Mouse (Mus musculus): ENCODE results near the gene Gm21788. TPM values are rescaled to one million over a fixed set of nuclear protein-coding genes. Genes with fewer than 3 reads are reported as not detected.
"Not testable (repeated sequence)": the region's sequence is repeated elsewhere in the genome, so short reads cannot be mapped to it uniquely, and the experiment has no call there.

Gene Gm21788
- polyA plus RNA-seq (2016; fragmentation: Nextera tagmentation; extraction: Ambion mirVana): not detected in 2 replicates

- H3K4me2 ChIP-seq (replicated peaks); H3K27ac ChIP-seq; ATAC-seq (ENCODE audit: low FRiP score); H3K36me3 ChIP-seq; H3K4me3 ChIP-seq; H3K9ac ChIP-seq; H3K9me3 ChIP-seq (replicated peaks); H3K4me1 ChIP-seq; H3K27me3 ChIP-seq: not testable (repeated sequence)
- no CpG with 5 or more reads among the region's 3 CpGs for WGBS
Measured at GRCm38 (mm10) chrY:7404710-7405109, at the start of gene Gm21788. Gm21788 (plus strand) TSS chrY:7405010.

Other genes starting within 250 kb of the Gm21788 start
- not detected in 2 replicates for gene Gm21244, start 235.7 kb upstream of the Gm21788 start, polyA plus RNA-seq (2016; fragmentation: Nextera tagmentation; extraction: Ambion mirVana)
- gene Gm28998, start 151.2 kb upstream of the Gm21788 start, polyA plus RNA-seq (2016; fragmentation: Nextera tagmentation; extraction: Ambion mirVana): not detected in 2 replicates
- not detected in 2 replicates for gene Gm20826, start 233.5 kb downstream of the Gm21788 start, polyA plus RNA-seq (2016; fragmentation: Nextera tagmentation; extraction: Ambion mirVana)